Mouse (Mus musculus) stomach, postnatal 0 days (tissue): Measurements from ENCODE around the gene Patz1. TPM values are rescaled to one million over a fixed set of nuclear protein-coding genes. Genes with fewer than 3 reads are reported as not detected.
A peak's percentile ranks its signal among the peaks of the same experiment; 100 is the strongest.

Experiments used
- ATAC-seq: fragments of 200-750 bp; cut with Nextera tagmentation; 2 replicates; pipeline ENCODE4 v1.8.0; 2017; ENCODE audit not compliant: low FRiP score, low TSS enrichment
- DNase-seq: peaks from one replicate; pipeline ENCODE4 v3.0.0-alpha.2; 2016; ENCODE audit warnings: low spot score
- H3K27ac ChIP-seq: fragments of 300-500 bp; sonication (generic); replicated peaks from 2 replicates; pipeline ENCODE4 v1.5.1; 2014; ENCODE audit warnings: mild to moderate bottlenecking, control low read depth
- H3K27me3 ChIP-seq: fragments of 300-500 bp; sonication (generic); 2 replicates; pipeline ENCODE4 v1.6.1; 2014; ENCODE audit warnings: low read length; ENCODE audit not compliant: control insufficient read depth, insufficient read depth
- H3K36me3 ChIP-seq: fragments of 300-500 bp; sonication (generic); 2 replicates; pipeline ENCODE4 v1.6.1; 2014; ENCODE audit warnings: low read length, mixed read lengths; ENCODE audit not compliant: control insufficient read depth, insufficient read depth
- H3K4me1 ChIP-seq: fragments of 300-500 bp; sonication (generic); replicated peaks from 2 replicates; pipeline ENCODE4 v1.6.1; 2014; ENCODE audit warnings: antibody characterized with exemption; ENCODE audit not compliant: control insufficient read depth, insufficient read depth
- H3K4me2 ChIP-seq: fragments of 300-500 bp; sonication (generic); replicated peaks from 2 replicates; pipeline ENCODE4 v1.6.1; 2014; ENCODE audit warnings: low read depth, mild to moderate bottlenecking, control low read depth, moderate library complexity
- H3K4me3 ChIP-seq: fragments of 300-500 bp; sonication (generic); 2 replicates; pipeline ENCODE4 v1.5.1; 2014; ENCODE audit warnings: low read depth, low read length, control low read depth
- H3K9ac ChIP-seq: fragments of 300-500 bp; sonication (generic); 2 replicates; pipeline ENCODE4 v1.6.1; 2014; ENCODE audit warnings: mild to moderate bottlenecking, low read length, control low read depth, mixed read lengths
- H3K9me3 ChIP-seq: fragments of 300-500 bp; sonication (generic); 2 replicates; pipeline ENCODE4 v1.6.1; 2016; ENCODE audit warnings: low read length; ENCODE audit not compliant: control insufficient read depth
- CTCF ChIP-seq: IDR thresholded peaks from 2 replicates; pipeline ENCODE4 v1.5.1; 2016; ENCODE audit warnings: antibody characterized with exemption, low read depth, mild to moderate bottlenecking, moderate library complexity
- EP300 ChIP-seq: optimal IDR thresholded peaks from 2 replicates; pipeline ENCODE3; 2016; ENCODE audit warnings: antibody characterized with exemption
- WGBS: fragments of 180-500 bp; shearing (Covaris S2); extraction: QIAGEN DNeasy Blood & Tissue Kit; methylation state at CpG from one replicate; pipeline ENCODE4 v1.1.7; 2014; 5-methylcytosine and 5-hydroxymethylcytosine counted together
- polyA plus RNA-seq: library from polyadenylated mRNA; unstranded; fragments of >200 nt; fragmentation: Nextera tagmentation; extraction: Ambion mirVana; gene quantifications from 2 replicates; pipeline ENCODE4 v1.2.1, GENCODE M21; 2015

The Patz1 gene
- polyA plus RNA-seq, 1 experiment from 2014 or later: 12.2 TPM

- peak overlapping the region; percentile 92 for H3K9ac ChIP-seq
- 0% methylated on average over 8 of the region's 8 CpGs for WGBS
- peak; percentile 15; the same call in 1 of the 2 replicates for ATAC-seq
Measured at GRCm38 (mm10) chr11:3292711-3293249, 4.1 kb downstream of the Patz1 start.

GRCm38 (mm10) chr11:3293361-3293760 is 4.7 kb downstream of the Patz1 start:
- Histone ChIP-seq H3K27ac (peak overlapping the region; percentile 99; the same call in 1 of the 2 replicates), H3K4me1 (peaks cover 8% of the 10 kb centered on the region), H3K9ac (peak overlapping the region; percentile 92; the same call in 1 of the 2 replicates), H3K4me2 (peak overlapping the region; percentile 100), H3K27me3 (no peaks in the 10 kb centered on the region), H3K36me3 (peaks cover 19% of the 10 kb centered on the region), H3K9me3 (no peaks in the 10 kb centered on the region), H3K4me3 (no peak overlapping the region)
- TF ChIP-seq CTCF (no peak), EP300 (no peak)
- ATAC-seq: no peak
- WGBS: 42% methylated on average over 4 of the region's 4 CpGs
- DNase-seq: no peak

More at GRCm38 (mm10) chr11:3292711-3293249, 4.1 kb downstream of the Patz1 start:
- Histone ChIP-seq H3K4me2 (peak overlapping the region; percentile 100), H3K4me3 (peak overlapping the region; percentile 83), H3K27me3 (no peaks in the 10 kb centered on the region), H3K27ac (peak overlapping the region; percentile 99), H3K36me3 (peaks cover 13% of the 10 kb centered on the region), H3K4me1 (peaks cover 8% of the 10 kb centered on the region), H3K9me3 (no peaks in the 10 kb centered on the region)
- TF ChIP-seq EP300 (no peak), CTCF (no peak)
- peak; percentile 79 for DNase-seq

- TF ChIP-seq EP300: no peak
- Histone ChIP-seq H3K27ac (no peak overlapping the region), H3K4me3 (no peak overlapping the region), H3K27me3 (no peaks in the 10 kb centered on the region), H3K9me3 (no peaks in the 10 kb centered on the region), H3K4me2 (no peak overlapping the region), H3K9ac (no peak overlapping the region), H3K36me3 (peaks cover 31% of the 10 kb centered on the region), H3K4me1 (peaks cover 8% of the 10 kb centered on the region)
- DNase-seq (no peak), ATAC-seq (no peak)
- 81% methylated on average over 2 of the region's 2 CpGs for whole genome bisulfite sequencing
Measured at GRCm38 (mm10) chr11:3294641-3295040, 6.0 kb downstream of the Patz1 start.

GRCm38 (mm10) chr11:3296056-3296455 is 7.4 kb downstream of the Patz1 start:
- Histone ChIP-seq H3K9me3 (no peaks in the 10 kb centered on the region), H3K9ac (no peak overlapping the region), H3K27me3 (no peaks in the 10 kb centered on the region), H3K4me2 (no peak overlapping the region), H3K4me1 (peaks cover 8% of the 10 kb centered on the region), H3K27ac (no peak overlapping the region), H3K36me3 (peaks cover 39% of the 10 kb centered on the region), H3K4me3 (no peak overlapping the region)
- ATAC-seq (no peak), DNase-seq (no peak)
- TF ChIP-seq CTCF (no peak), EP300 (no peak)
- 46% methylated on average over 5 of the region's 5 CpGs for WGBS

GRCm38 (mm10) chr11:3297871-3298812 is 9.5 kb downstream of the Patz1 start:
- no peak overlapping the region for H3K9ac ChIP-seq
- H3K27me3 ChIP-seq: no peaks in the 10 kb centered on the region
- peaks cover 2% of the 10 kb centered on the region for H3K4me1 ChIP-seq
- H3K4me3 ChIP-seq: no peak overlapping the region
- no peak overlapping the region for H3K27ac ChIP-seq
- TF ChIP-seq EP300: no peak
- TF ChIP-seq CTCF: no peak
- no peak for DNase-seq
- H3K36me3 ChIP-seq: peaks cover 41% of the 10 kb centered on the region
- no peak overlapping the region for H3K4me2 ChIP-seq
- H3K9me3 ChIP-seq: no peaks in the 10 kb centered on the region
- ATAC-seq: no peak
- 81% methylated on average over 10 of the region's 10 CpGs for WGBS

- Histone ChIP-seq H3K27ac (no peak overlapping the region), H3K27me3 (no peaks in the 10 kb centered on the region), H3K9me3 (no peaks in the 10 kb centered on the region), H3K4me3 (no peak overlapping the region), H3K36me3 (peaks cover 39% of the 10 kb centered on the region), H3K4me2 (no peak overlapping the region), H3K9ac (no peak overlapping the region), H3K4me1 (no peaks in the 10 kb centered on the region; the same call in 1 of the 2 replicates)
- WGBS: 89% methylated on average over 14 of the region's 14 CpGs
- ATAC-seq: no peak
- TF ChIP-seq CTCF (no peak), EP300 (no peak)
- no peak for DNase-seq
Measured at GRCm38 (mm10) chr11:3298813-3299185, 10.1 kb downstream of the Patz1 start.
